Mouse (Mus musculus) heart, embryonic 15.5 days (tissue): ENCODE data around the gene Mettl14. TPM values are rescaled to one million over a fixed set of nuclear protein-coding genes. Genes with fewer than 3 reads are reported as not detected.

ENCODE experiments used
- polyA plus RNA-seq: library from polyadenylated mRNA; unstranded; fragments of >200 nt; fragmentation: Nextera tagmentation; extraction: Ambion mirVana; gene quantifications from 2 replicates; pipeline ENCODE4 v1.2.1, GENCODE M21; 2015

Mettl14 gene
- polyA plus RNA-seq, 1 experiment from 2014 or later = 19.9 TPM

Other genes starting within 250 kb of the Mettl14 start
- 11.9 and 15.1 TPM in 2 replicates for gene Synpo2, start 150.0 kb downstream of the Mettl14 start, polyA plus RNA-seq
- gene Sec24d, start 118.7 kb downstream of the Mettl14 start, polyA plus RNA-seq = 61.9 and 75.0 TPM in 2 replicates
- 3.6 and 5.7 TPM in 2 replicates for gene Prss12, start 60.8 kb upstream of the Mettl14 start, polyA plus RNA-seq